Mouse (Mus musculus) ES-E14 (cell line): ENCODE results near the gene Vsig8. TPM values are rescaled to one million over a fixed set of nuclear protein-coding genes. Genes with fewer than 3 reads are reported as not detected.

Experiments used
- DNase-seq: peaks from one replicate; pipeline ENCODE4 v3.0.0-alpha.2; 2013; ENCODE audit warnings: low read depth, low spot score
- H3K27ac ChIP-seq: 2 replicates; pipeline ENCODE4 v1.5.1; 2012; ENCODE audit warnings: low read depth, mild to moderate bottlenecking, low read length, moderate library complexity, mixed read lengths; ENCODE audit not compliant: poor library complexity, insufficient read depth, severe bottlenecking
- H3K36me3 ChIP-seq: 2 replicates; pipeline ENCODE4 v1.6.1; 2012; ENCODE audit warnings: mild to moderate bottlenecking, low read length, moderate library complexity, mixed read lengths; ENCODE audit not compliant: control insufficient read depth, poor library complexity, insufficient read depth, severe bottlenecking
- H3K4me1 ChIP-seq, 2 experiments: fragments of 150-350 bp in 1 of 2; sonication (generic) in 1 of 2; 2 replicates each; pipeline ENCODE4 v1.6.1; 2012; ENCODE audit warnings: low read length in 2 of 2, mild to moderate bottlenecking in 1 of 2, mixed read lengths in 1 of 2; ENCODE audit not compliant: control insufficient read depth in 2 of 2, insufficient read depth in 2 of 2, poor library complexity in 1 of 2
- H3K4me3 ChIP-seq, 2 experiments: fragments of 150-350 bp in 1 of 2; sonication (generic) in 1 of 2; 2 replicates each; pipeline ENCODE4 v1.5.1; 2012; ENCODE audit warnings: low read length in 2 of 2, low read depth in 1 of 2, mild to moderate bottlenecking in 1 of 2, mixed read lengths in 1 of 2; ENCODE audit not compliant: insufficient read depth in 1 of 2, poor library complexity in 1 of 2, severe bottlenecking in 1 of 2
- H3K9ac ChIP-seq: 2 replicates; pipeline ENCODE4 v1.6.1; 2012; ENCODE audit warnings: low read depth, mild to moderate bottlenecking, low read length, mixed read lengths; ENCODE audit not compliant: poor library complexity, insufficient read depth, severe bottlenecking
- H3K9me3 ChIP-seq: fragments of 150-350 bp; sonication (generic); 2 replicates; pipeline ENCODE4 v1.6.1; 2012; ENCODE audit warnings: low read depth, mild to moderate bottlenecking, low read length; ENCODE audit not compliant: control insufficient read depth, insufficient read depth
- CHD2 ChIP-seq: IDR thresholded peaks from 2 replicates; pipeline ENCODE4 v1.6.1; 2014; ENCODE audit warnings: mild to moderate bottlenecking, low read depth, low read length, inconsistent platforms
- HCFC1 ChIP-seq: IDR thresholded peaks from 2 replicates; pipeline ENCODE4 v1.6.1; 2012; ENCODE audit warnings: low read length, inconsistent platforms, borderline replicate concordance; ENCODE audit not compliant: insufficient read depth
- MAFK ChIP-seq: IDR thresholded peaks from 2 replicates; pipeline ENCODE4 v1.6.1; 2014; ENCODE audit warnings: mild to moderate bottlenecking, low read depth, low read length, inconsistent platforms; ENCODE audit not compliant: insufficient read depth
- ZC3H11A ChIP-seq: IDR thresholded peaks from 2 replicates; pipeline ENCODE4 v1.6.1; 2012; ENCODE audit warnings: low read depth, mild to moderate bottlenecking, inconsistent platforms, low read length, borderline replicate concordance
- ZNF384 ChIP-seq: IDR thresholded peaks from 2 replicates; pipeline ENCODE4 v1.6.1; 2012; ENCODE audit warnings: low read depth, low read length, inconsistent platforms
- in situ Hi-C, 2 experiments: fragments of 600-800 bp; cut with MboI; formaldehyde crosslinking; loops; one replicate each; pipeline ENCODE4 v1.15.1; 2025; ENCODE audit warnings: low sequenced_read_pairs in 2 of 2, inconsistent platforms in 1 of 2; ENCODE audit not compliant: unreplicated experiment in 2 of 2
- total RNA-seq: library from RNA; depleted of rRNA; stranded (reverse); fragments of 300-350 nt; gene quantifications from 2 replicates; pipeline ENCODE4 v1.2.3, GENCODE M21; 2012

Gene Vsig8
- total RNA-seq, 1 experiment, result 0.09 TPM

- in situ Hi-C loops, result no loop called here
- H3K4me1 ChIP-seq, result peaks cover 0 to 15% of the 10 kb centered on the region in 2 experiments; a peak in 2 of 4 replicates
Observed at GRCm38 (mm10) chr1:172525971-172526370, 29.8 kb upstream of the Vsig8 start.

GRCm38 (mm10) chr1:172526380-172527081 is 29.2 kb upstream of the Vsig8 start:
- Histone ChIP-seq H3K9me3 (no peaks in the 10 kb centered on the region), H3K4me3 (0 out of 4 replicates have a peak overlapping the region, but pooled peaks of 1 of the 2 experiments have one; percentile 3), H3K4me1 (peaks cover 0 to 15% of the 10 kb centered on the region in 2 experiments; a peak in 3 of 4 replicates), H3K36me3 (no peaks in the 10 kb centered on the region), H3K27ac (no peak overlapping the region), H3K9ac (no peak overlapping the region)
- TF ChIP-seq HCFC1 (no peak), ZNF384 (no peak), MAFK (no peak), CHD2 (no peak), ZC3H11A (no peak)
- in situ Hi-C loops, result no loop called here
- no peak for DNase-seq

More at GRCm38 (mm10) chr1:172525971-172526370, 29.8 kb upstream of the Vsig8 start:
- Histone ChIP-seq H3K4me3 (no peak overlapping the region), H3K36me3 (no peaks in the 10 kb centered on the region), H3K27ac (no peak overlapping the region), H3K9ac (peak overlapping the region; percentile 7; the same call in 1 of the 2 replicates), H3K9me3 (no peaks in the 10 kb centered on the region)
- no peak for DNase-seq
- TF ChIP-seq HCFC1 (no peak), ZNF384 (no peak), ZC3H11A (no peak), CHD2 (no peak), MAFK (no peak)

GRCm38 (mm10) chr1:172527431-172527830 is 28.3 kb upstream of the Vsig8 start:
- in situ Hi-C loops, result no loop called here
- no peak for DNase-seq
- no peak overlapping the region for H3K9ac ChIP-seq
- TF ChIP-seq HCFC1, result no peak
- no peak for TF ChIP-seq MAFK
- TF ChIP-seq ZC3H11A, result no peak
- TF ChIP-seq ZNF384, result no peak
- no peak for TF ChIP-seq CHD2
- no peak overlapping the region for H3K4me3 ChIP-seq
- no peaks in the 10 kb centered on the region for H3K9me3 ChIP-seq
- H3K36me3 ChIP-seq, result no peaks in the 10 kb centered on the region
- H3K4me1 ChIP-seq, result peaks cover 3 to 16% of the 10 kb centered on the region in 2 experiments; a peak in 3 of 4 replicates
- H3K27ac ChIP-seq, result no peak overlapping the region

GRCm38 (mm10) chr1:172528701-172529100 is 27.0 kb upstream of the Vsig8 start:
- no peaks in the 10 kb centered on the region for H3K9me3 ChIP-seq
- no peak overlapping the region for H3K27ac ChIP-seq
- peaks cover 5 to 19% of the 10 kb centered on the region in 2 experiments for H3K4me1 ChIP-seq
- in situ Hi-C loops, result no loop called here
- peak; percentile 98 for TF ChIP-seq ZC3H11A
- no peak; the same call in 1 of the 2 replicates for TF ChIP-seq HCFC1
- no peak overlapping the region for H3K4me3 ChIP-seq
- H3K9ac ChIP-seq, result no peak overlapping the region
- no peaks in the 10 kb centered on the region for H3K36me3 ChIP-seq
- DNase-seq, result peak; percentile 80
